Mouse (Mus musculus): Measurements from ENCODE around the gene Gm37240. TPM values are rescaled to one million over a fixed set of nuclear protein-coding genes. Genes with fewer than 3 reads are reported as not detected.

The Gm37240 gene
- polyA plus RNA-seq, 1 experiment = 0.91 TPM

DNA sequence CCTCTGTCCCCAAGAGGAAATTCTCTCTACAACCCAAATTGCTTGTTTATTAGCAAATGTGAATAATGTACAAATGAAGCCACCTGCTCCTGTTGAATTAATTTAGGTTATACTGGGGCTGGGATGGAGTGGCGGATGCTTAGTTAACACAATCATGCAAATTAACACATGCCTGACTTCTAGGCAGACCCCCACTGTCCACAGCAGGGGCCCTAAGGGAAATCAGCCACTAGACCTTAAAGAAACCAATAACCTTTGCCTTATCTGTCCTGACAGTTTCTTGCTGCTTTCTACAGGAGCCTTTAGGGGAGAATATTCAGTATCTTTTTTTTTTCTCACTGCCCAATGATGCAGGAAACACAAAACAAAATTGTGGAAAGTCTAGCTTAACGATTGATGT lies 748.9 kb downstream of the Gm37240 start:
- H3K36me3 ChIP-seq (ENCODE audit: control insufficient read depth, insufficient read depth, low read length, poor library complexity, severe bottlenecking) = no peaks in the 10 kb centered on the region
- H3K9me3 ChIP-seq (replicated peaks; ENCODE audit: control insufficient read depth, insufficient read depth, low read length, poor library complexity, severe bottlenecking) = no peaks in the 10 kb centered on the region; the same call in 1 of the 2 replicates
- no peak for TF ChIP-seq POLR2A (IDR thresholded peaks at IDR 0.05; ENCODE audit: insufficient read depth, low read length)
- no peak for TF ChIP-seq EP300 (IDR thresholded peaks at IDR 0.05; ENCODE audit: insufficient read depth, low read depth, low read length)
- TF ChIP-seq CTCF (IDR thresholded peaks at IDR 0.05; ENCODE audit: low read depth, low read length) = no peak
- H3K4me1 ChIP-seq (ENCODE audit: control insufficient read depth, insufficient read depth, low read length) = no peaks in the 10 kb centered on the region
- no peak overlapping the region for H3K4me3 ChIP-seq (ENCODE audit: low read depth, low read length)
- H3K9ac ChIP-seq (ENCODE audit: low read depth, poor library complexity, severe bottlenecking) = no peak overlapping the region
- no peaks in the 10 kb centered on the region for H3K27me3 ChIP-seq (ENCODE audit: control insufficient read depth, insufficient read depth, low read length, poor library complexity, severe bottlenecking)
- no peak overlapping the region for H3K27ac ChIP-seq (ENCODE audit: insufficient read depth, low read length)

DNA sequence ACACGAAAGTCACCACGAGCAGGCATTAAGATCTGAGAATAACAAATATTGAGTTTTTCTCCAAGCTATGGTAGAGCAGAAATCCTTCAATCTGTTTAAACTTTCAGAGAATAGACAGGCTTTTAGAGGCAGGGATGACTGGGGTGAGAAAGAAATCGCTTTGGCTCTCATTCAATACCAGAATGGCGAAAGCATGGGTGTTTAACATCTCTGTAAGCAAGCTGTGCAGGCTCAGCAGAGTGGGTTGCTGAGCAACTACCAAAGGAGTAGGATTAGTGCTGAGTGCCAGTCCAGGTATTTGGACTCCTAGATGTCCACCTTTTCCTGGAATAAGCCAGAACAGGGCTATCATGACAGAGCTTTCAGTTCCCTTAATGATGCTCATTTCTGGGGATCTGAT lies 753.8 kb downstream of the Gm37240 start:
- TF ChIP-seq CTCF (IDR thresholded peaks at IDR 0.05; ENCODE audit: low read depth, low read length) = no peak
- TF ChIP-seq EP300 (IDR thresholded peaks at IDR 0.05; ENCODE audit: insufficient read depth, low read depth, low read length) = no peak
- no peak for TF ChIP-seq POLR2A (IDR thresholded peaks at IDR 0.05; ENCODE audit: insufficient read depth, low read length)
- Histone ChIP-seq H3K4me3 (ENCODE audit: low read depth, low read length) (no peak overlapping the region), H3K27me3 (ENCODE audit: control insufficient read depth, insufficient read depth, low read length, poor library complexity, severe bottlenecking) (no peaks in the 10 kb centered on the region), H3K9me3 (replicated peaks; ENCODE audit: control insufficient read depth, insufficient read depth, low read length, poor library complexity, severe bottlenecking) (no peaks in the 10 kb centered on the region; the same call in 1 of the 2 replicates), H3K4me1 (ENCODE audit: control insufficient read depth, insufficient read depth, low read length) (no peaks in the 10 kb centered on the region), H3K9ac (ENCODE audit: low read depth, poor library complexity, severe bottlenecking) (no peak overlapping the region), H3K27ac (ENCODE audit: insufficient read depth, low read length) (no peak overlapping the region), H3K36me3 (ENCODE audit: control insufficient read depth, insufficient read depth, low read length, poor library complexity, severe bottlenecking) (no peaks in the 10 kb centered on the region)

- no peaks in the 10 kb centered on the region for H3K27me3 ChIP-seq (ENCODE audit: control insufficient read depth, insufficient read depth, low read length, poor library complexity, severe bottlenecking)
- H3K9me3 ChIP-seq (replicated peaks; ENCODE audit: control insufficient read depth, insufficient read depth, low read length, poor library complexity, severe bottlenecking) = no peaks in the 10 kb centered on the region; the same call in 1 of the 2 replicates
- no peaks in the 10 kb centered on the region for H3K36me3 ChIP-seq (ENCODE audit: control insufficient read depth, insufficient read depth, low read length, poor library complexity, severe bottlenecking)
- no peak overlapping the region for H3K9ac ChIP-seq (ENCODE audit: low read depth, poor library complexity, severe bottlenecking)
- no peak overlapping the region for H3K27ac ChIP-seq (ENCODE audit: insufficient read depth, low read length)
- H3K4me3 ChIP-seq (ENCODE audit: low read depth, low read length) = no peak overlapping the region
- TF ChIP-seq POLR2A (IDR thresholded peaks at IDR 0.05; ENCODE audit: insufficient read depth, low read length) = no peak
- no peak for TF ChIP-seq CTCF (IDR thresholded peaks at IDR 0.05; ENCODE audit: low read depth, low read length)
- TF ChIP-seq EP300 (IDR thresholded peaks at IDR 0.05; ENCODE audit: insufficient read depth, low read depth, low read length) = no peak
- H3K4me1 ChIP-seq (ENCODE audit: control insufficient read depth, insufficient read depth, low read length) = no peaks in the 10 kb centered on the region
These were observed 755.4 kb downstream of the Gm37240 start for GRCm38 (mm10) chr3:85131878-85132277.

DNA sequence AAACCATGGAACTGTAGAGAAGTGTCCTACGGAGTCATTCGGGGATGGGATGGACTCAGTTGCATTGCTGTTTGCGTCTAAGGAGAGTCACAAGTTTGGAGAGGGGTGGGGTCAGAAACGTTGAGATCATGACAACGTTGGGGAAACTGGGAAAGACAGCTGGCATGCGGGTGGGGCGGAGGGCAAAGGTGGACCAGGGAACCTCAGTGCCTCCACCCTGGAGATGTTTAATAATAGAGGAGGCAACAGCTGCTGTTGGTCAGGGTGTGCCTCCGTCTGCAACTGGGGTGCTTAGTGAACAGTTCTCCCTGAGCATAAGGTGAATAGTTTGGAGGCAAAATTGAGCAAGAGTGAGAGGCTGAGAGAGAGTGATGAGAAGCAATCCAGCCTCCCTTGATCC lies 758.8 kb downstream of the Gm37240 start:
- Histone ChIP-seq H3K27me3 (ENCODE audit: control insufficient read depth, insufficient read depth, low read length, poor library complexity, severe bottlenecking) (no peaks in the 10 kb centered on the region), H3K9ac (ENCODE audit: low read depth, poor library complexity, severe bottlenecking) (no peak overlapping the region), H3K4me3 (ENCODE audit: low read depth, low read length) (no peak overlapping the region), H3K9me3 (replicated peaks; ENCODE audit: control insufficient read depth, insufficient read depth, low read length, poor library complexity, severe bottlenecking) (no peaks in the 10 kb centered on the region), H3K4me1 (ENCODE audit: control insufficient read depth, insufficient read depth, low read length) (no peaks in the 10 kb centered on the region), H3K36me3 (ENCODE audit: control insufficient read depth, insufficient read depth, low read length, poor library complexity, severe bottlenecking) (no peaks in the 10 kb centered on the region), H3K27ac (ENCODE audit: insufficient read depth, low read length) (no peak overlapping the region)
- no peak for TF ChIP-seq POLR2A (IDR thresholded peaks at IDR 0.05; ENCODE audit: insufficient read depth, low read length)
- no peak for TF ChIP-seq EP300 (IDR thresholded peaks at IDR 0.05; ENCODE audit: insufficient read depth, low read depth, low read length)
- TF ChIP-seq CTCF (IDR thresholded peaks at IDR 0.05; ENCODE audit: low read depth, low read length) = no peak

- Histone ChIP-seq H3K4me1 (ENCODE audit: control insufficient read depth, insufficient read depth, low read length) (no peaks in the 10 kb centered on the region), H3K4me3 (ENCODE audit: low read depth, low read length) (no peak overlapping the region), H3K36me3 (ENCODE audit: control insufficient read depth, insufficient read depth, low read length, poor library complexity, severe bottlenecking) (no peaks in the 10 kb centered on the region), H3K27ac (ENCODE audit: insufficient read depth, low read length) (no peak overlapping the region), H3K9ac (ENCODE audit: low read depth, poor library complexity, severe bottlenecking) (no peak overlapping the region), H3K9me3 (replicated peaks; ENCODE audit: control insufficient read depth, insufficient read depth, low read length, poor library complexity, severe bottlenecking) (no peaks in the 10 kb centered on the region), H3K27me3 (ENCODE audit: control insufficient read depth, insufficient read depth, low read length, poor library complexity, severe bottlenecking) (no peaks in the 10 kb centered on the region)
- TF ChIP-seq CTCF (IDR thresholded peaks at IDR 0.05; ENCODE audit: low read depth, low read length) (no peak), EP300 (IDR thresholded peaks at IDR 0.05; ENCODE audit: insufficient read depth, low read depth, low read length) (no peak), POLR2A (IDR thresholded peaks at IDR 0.05; ENCODE audit: insufficient read depth, low read length) (no peak)
These were observed 760.3 kb downstream of the Gm37240 start for GRCm38 (mm10) chr3:85126970-85127369.

GRCm38 (mm10) chr3:85125471-85125870 lies 761.8 kb downstream of the Gm37240 start:
- Histone ChIP-seq H3K9me3 (replicated peaks; ENCODE audit: control insufficient read depth, insufficient read depth, low read length, poor library complexity, severe bottlenecking) (no peaks in the 10 kb centered on the region), H3K27ac (ENCODE audit: insufficient read depth, low read length) (no peak overlapping the region), H3K9ac (ENCODE audit: low read depth, poor library complexity, severe bottlenecking) (no peak overlapping the region), H3K4me1 (ENCODE audit: control insufficient read depth, insufficient read depth, low read length) (no peaks in the 10 kb centered on the region), H3K4me3 (ENCODE audit: low read depth, low read length) (no peak overlapping the region), H3K36me3 (ENCODE audit: control insufficient read depth, insufficient read depth, low read length, poor library complexity, severe bottlenecking) (no peaks in the 10 kb centered on the region), H3K27me3 (ENCODE audit: control insufficient read depth, insufficient read depth, low read length, poor library complexity, severe bottlenecking) (no peaks in the 10 kb centered on the region)
- no peak for TF ChIP-seq CTCF (IDR thresholded peaks at IDR 0.05; ENCODE audit: low read depth, low read length)
- TF ChIP-seq POLR2A (IDR thresholded peaks at IDR 0.05; ENCODE audit: insufficient read depth, low read length) = no peak
- no peak for TF ChIP-seq EP300 (IDR thresholded peaks at IDR 0.05; ENCODE audit: insufficient read depth, low read depth, low read length)

All from ES-Bruce4 (cell line).